Mouse (Mus musculus) bone marrow macrophage, adult 2 months (primary cell): ENCODE results near the gene Ror1.

Experiments
- CTCF ChIP-seq: IDR thresholded peaks from 2 replicates; pipeline ENCODE4 v1.5.1; 2012; ENCODE audit warnings: low read depth, mild to moderate bottlenecking, low read length, moderate library complexity
- POLR2A ChIP-seq: IDR thresholded peaks from 2 replicates; pipeline ENCODE4 v1.6.1; 2012; ENCODE audit warnings: mild to moderate bottlenecking, low read depth, low read length, borderline replicate concordance

- TF ChIP-seq POLR2A (no peak), CTCF (no peak)
Measured at GRCm38 (mm10) chr4:100297678-100298077, 202.1 kb downstream of the Ror1 start.
